Mouse (Mus musculus): Measurements from ENCODE around the gene Pex10. TPM values are rescaled to one million over a fixed set of nuclear protein-coding genes. Genes with fewer than 3 reads are reported as not detected.

The Pex10 gene
- polyA plus RNA-seq, 2 experiments = 1.7 to 6.8 TPM

DNA sequence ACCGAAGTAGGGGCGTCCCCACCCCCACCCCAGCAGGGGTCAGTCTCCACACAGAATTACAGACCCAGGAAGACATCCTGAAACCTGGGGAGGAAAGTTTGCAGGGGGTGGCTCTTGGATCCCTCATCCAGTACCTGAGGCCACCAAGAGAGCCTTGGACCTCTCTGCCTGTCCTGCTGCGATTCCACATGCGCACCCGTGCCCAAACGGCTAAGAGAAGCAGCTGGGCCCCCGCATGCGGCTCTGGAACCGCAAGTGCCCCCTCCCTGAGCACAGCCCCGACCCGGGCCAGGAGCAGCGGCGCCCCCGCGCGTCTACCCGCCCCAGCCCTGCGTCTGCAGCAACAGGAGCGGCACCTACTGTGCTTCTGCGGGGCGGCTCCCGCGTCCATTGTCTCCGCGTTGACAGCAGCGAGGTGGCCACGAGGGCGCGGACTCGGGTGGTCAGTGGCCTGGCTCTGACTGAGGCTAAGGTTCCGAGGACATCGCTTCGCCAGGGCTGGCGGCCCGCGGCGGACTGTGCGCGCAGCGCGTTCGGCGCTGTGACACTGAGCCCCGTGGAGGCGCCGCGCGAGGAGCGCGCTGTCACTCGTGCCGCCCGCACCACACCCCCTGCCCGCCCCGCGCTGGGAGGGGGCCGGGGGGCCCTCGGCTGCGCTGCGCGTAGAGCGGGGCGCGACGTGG is 24.1 kb upstream of the Pex10 start:
- ATAC-seq (ENCODE audit: insufficient read depth) = no peak
- TF ChIP-seq EP300 (IDR thresholded peaks at IDR 0.05; ENCODE audit: low read depth) = no peak
- no peak for TF ChIP-seq CTCF (IDR thresholded peaks at IDR 0.05; ENCODE audit: low read depth)
- Histone ChIP-seq H3K9me3 (ENCODE audit: control insufficient read depth, low read length) (no peaks in the 10 kb centered on the region), H3K4me2 (ENCODE audit: low read depth) (no peak overlapping the region), H3K27ac (no peak overlapping the region), H3K27me3 (ENCODE audit: control insufficient read depth, insufficient read depth, low read length) (peaks cover 24% of the 10 kb centered on the region), H3K4me3 (ENCODE audit: insufficient read depth in 1 of 2, low read depth in 2 of 2, low read length in 2 of 2) (no peak overlapping the region), H3K9ac (replicated peaks) (no peak overlapping the region), H3K4me1 (replicated peaks; ENCODE audit: control insufficient read depth in 2 of 2, insufficient read depth in 2 of 2, low read length in 1 of 2) (no peaks in the 10 kb centered on the region), H3K36me3 (replicated peaks; ENCODE audit: control insufficient read depth, insufficient read depth, low read depth) (no peaks in the 10 kb centered on the region)
- WGBS (ENCODE audit: insufficient replicate concordance) = 2% methylated on average over 64 of the region's 65 CpGs
- no peak for DNase-seq (ENCODE audit: low read depth in 3 of 3, low spot score in 3 of 3)

DNA sequence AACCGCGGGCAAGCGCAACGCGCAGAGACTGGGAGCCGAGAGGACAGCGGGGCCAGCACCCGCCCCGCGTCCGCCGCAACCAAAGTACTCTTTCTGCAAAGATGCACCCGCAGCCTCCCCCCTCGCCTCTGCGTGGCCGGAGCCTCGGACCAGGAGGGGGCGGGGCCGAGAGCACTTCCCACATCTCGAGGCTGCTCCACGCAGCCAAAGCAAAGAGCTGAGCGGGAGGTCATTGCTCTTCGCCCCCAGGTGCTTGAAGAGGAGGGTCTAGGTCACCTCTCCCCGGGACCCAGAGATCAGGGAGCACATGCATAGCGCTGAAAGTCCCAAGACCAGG is 23.6 kb upstream of the Pex10 start:
- no peak for ATAC-seq (ENCODE audit: insufficient read depth)
- no peak for TF ChIP-seq CTCF (IDR thresholded peaks at IDR 0.05; ENCODE audit: low read depth)
- no peak for TF ChIP-seq EP300 (IDR thresholded peaks at IDR 0.05; ENCODE audit: low read depth)
- Histone ChIP-seq H3K9ac (replicated peaks) (no peak overlapping the region), H3K27ac (no peak overlapping the region), H3K4me3 (ENCODE audit: insufficient read depth in 1 of 2, low read depth in 2 of 2, low read length in 2 of 2) (no peak overlapping the region), H3K4me1 (replicated peaks; ENCODE audit: control insufficient read depth in 2 of 2, insufficient read depth in 2 of 2, low read length in 1 of 2) (no peaks in the 10 kb centered on the region), H3K4me2 (ENCODE audit: low read depth) (no peak overlapping the region), H3K27me3 (ENCODE audit: control insufficient read depth, insufficient read depth, low read length) (peaks cover 24% of the 10 kb centered on the region), H3K36me3 (replicated peaks; ENCODE audit: control insufficient read depth, insufficient read depth, low read depth) (no peaks in the 10 kb centered on the region), H3K9me3 (ENCODE audit: control insufficient read depth, low read length) (no peaks in the 10 kb centered on the region)
- DNase-seq (ENCODE audit: low read depth in 3 of 3, low spot score in 3 of 3) = no peak
- WGBS (ENCODE audit: insufficient replicate concordance) = 2% methylated on average over 25 of the region's 25 CpGs

DNA sequence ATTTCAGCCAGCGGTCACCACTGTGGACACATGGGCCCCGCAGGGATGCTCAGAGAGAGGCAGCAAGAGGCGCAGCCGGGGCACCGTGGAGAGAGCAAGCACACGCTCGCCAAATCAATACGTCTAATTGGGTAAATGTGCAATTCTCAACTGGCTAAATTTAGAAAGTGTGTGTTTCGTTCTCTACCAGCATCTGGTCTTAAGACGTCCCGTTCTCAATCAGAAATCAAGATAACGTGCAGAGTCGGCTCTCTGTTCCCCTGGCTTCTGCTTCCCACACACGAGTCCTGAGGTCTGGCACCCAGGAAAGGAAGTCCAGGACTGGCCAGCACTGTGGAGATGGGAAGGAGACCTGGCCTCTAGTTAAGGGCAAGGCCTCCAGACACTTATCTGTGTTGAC is 20.2 kb upstream of the Pex10 start:
- Histone ChIP-seq H3K36me3 (replicated peaks; ENCODE audit: control insufficient read depth, insufficient read depth, low read depth) (no peaks in the 10 kb centered on the region), H3K4me3 (ENCODE audit: insufficient read depth in 1 of 2, low read depth in 2 of 2, low read length in 2 of 2) (no peak overlapping the region), H3K9ac (replicated peaks) (no peak overlapping the region), H3K27me3 (ENCODE audit: control insufficient read depth, insufficient read depth, low read length) (peaks cover 24% of the 10 kb centered on the region), H3K9me3 (ENCODE audit: control insufficient read depth, low read length) (no peaks in the 10 kb centered on the region), H3K4me2 (ENCODE audit: low read depth) (no peak overlapping the region), H3K27ac (no peak overlapping the region), H3K4me1 (replicated peaks; ENCODE audit: control insufficient read depth in 2 of 2, insufficient read depth in 2 of 2, low read length in 1 of 2) (no peaks in the 10 kb centered on the region)
- TF ChIP-seq CTCF (IDR thresholded peaks at IDR 0.05; ENCODE audit: low read depth) = no peak
- no peak for TF ChIP-seq EP300 (IDR thresholded peaks at IDR 0.05; ENCODE audit: low read depth)
- DNase-seq (ENCODE audit: low read depth in 3 of 3, low spot score in 3 of 3) (no peak), ATAC-seq (ENCODE audit: insufficient read depth) (no peak)
- 67% methylated on average over 14 of the region's 14 CpGs for WGBS (ENCODE audit: insufficient replicate concordance)

DNA sequence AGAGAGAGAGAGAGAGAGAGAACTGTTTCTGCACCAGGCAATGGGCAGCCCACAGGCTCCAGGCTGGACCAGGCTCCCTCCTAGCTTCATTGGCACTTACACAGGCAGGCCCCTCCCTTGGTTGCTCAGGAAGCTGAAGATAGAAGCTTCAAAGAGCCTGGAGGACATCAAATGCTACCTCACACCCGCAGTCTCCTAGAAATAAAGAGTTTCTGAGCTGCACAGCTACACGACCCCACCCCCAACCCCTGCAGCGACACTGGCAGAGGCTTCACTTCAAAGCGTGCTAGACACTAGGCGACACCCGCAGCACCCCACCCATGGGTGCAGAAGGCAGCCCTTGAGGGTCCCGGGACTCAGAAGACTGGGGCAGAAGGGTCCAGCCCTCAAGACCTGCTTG is 16.7 kb upstream of the Pex10 start:
- no peak overlapping the region for H3K9ac ChIP-seq (replicated peaks)
- H3K27me3 ChIP-seq (ENCODE audit: control insufficient read depth, insufficient read depth, low read length) = no peaks in the 10 kb centered on the region
- DNase-seq (ENCODE audit: low read depth in 3 of 3, low spot score in 3 of 3) = no peak
- WGBS (ENCODE audit: insufficient replicate concordance) = 54% methylated on average over 7 of the region's 7 CpGs
- no peaks in the 10 kb centered on the region for H3K36me3 ChIP-seq (replicated peaks; ENCODE audit: control insufficient read depth, insufficient read depth, low read depth)
- H3K4me1 ChIP-seq (replicated peaks; ENCODE audit: control insufficient read depth in 2 of 2, insufficient read depth in 2 of 2, low read length in 1 of 2) = no peaks in the 10 kb centered on the region
- no peaks in the 10 kb centered on the region for H3K9me3 ChIP-seq (ENCODE audit: control insufficient read depth, low read length)
- no peak overlapping the region for H3K4me3 ChIP-seq (ENCODE audit: insufficient read depth in 1 of 2, low read depth in 2 of 2, low read length in 2 of 2)
- no peak for TF ChIP-seq EP300 (IDR thresholded peaks at IDR 0.05; ENCODE audit: low read depth)
- TF ChIP-seq CTCF (IDR thresholded peaks at IDR 0.05; ENCODE audit: low read depth) = no peak
- ATAC-seq (ENCODE audit: insufficient read depth) = no peak
- H3K4me2 ChIP-seq (ENCODE audit: low read depth) = no peak overlapping the region
- no peak overlapping the region for H3K27ac ChIP-seq

DNA sequence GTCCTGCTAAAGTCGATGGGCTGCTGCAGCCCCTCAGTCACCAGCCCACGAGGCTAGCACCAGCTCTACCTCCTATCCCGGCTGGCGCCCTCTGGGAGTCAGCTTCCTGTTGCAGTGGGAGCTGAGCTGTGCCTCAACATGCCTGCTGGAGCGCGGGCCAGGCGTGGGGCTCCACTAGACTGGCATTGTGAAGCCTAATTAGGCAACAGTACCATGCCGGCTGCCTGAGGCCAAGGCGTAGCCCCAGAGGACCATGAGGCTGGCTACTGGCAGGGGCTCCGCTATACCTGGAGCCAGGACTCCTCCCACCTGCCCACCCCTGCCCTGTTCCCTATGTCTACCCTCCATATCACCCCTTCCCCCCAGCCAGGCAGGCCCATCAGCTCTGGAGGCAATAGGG is 10.1 kb upstream of the Pex10 start, which contains the start of gene Plch2:
Gene Plch2, minus strand, starts transcription at position 61 of the 400 bp plus-strand sequence.
- TF ChIP-seq EP300 (IDR thresholded peaks at IDR 0.05; ENCODE audit: low read depth) = no peak
- no peak for TF ChIP-seq CTCF (IDR thresholded peaks at IDR 0.05; ENCODE audit: low read depth)
- Histone ChIP-seq H3K9me3 (ENCODE audit: control insufficient read depth, low read length) (no peaks in the 10 kb centered on the region), H3K4me2 (ENCODE audit: low read depth) (no peak within 1 kb of the TSS), H3K9ac (replicated peaks) (no peak within 1 kb of the TSS), H3K27ac (no peak within 1 kb of the TSS), H3K36me3 (replicated peaks; ENCODE audit: control insufficient read depth, insufficient read depth, low read depth) (no peaks in the 10 kb centered on the region), H3K4me3 (ENCODE audit: insufficient read depth in 1 of 2, low read depth in 2 of 2, low read length in 2 of 2) (no peak within 1 kb of the TSS), H3K4me1 (replicated peaks; ENCODE audit: control insufficient read depth in 2 of 2, insufficient read depth in 2 of 2, low read length in 1 of 2) (no peaks in the 10 kb centered on the region), H3K27me3 (ENCODE audit: control insufficient read depth, insufficient read depth, low read length) (no peaks in the 10 kb centered on the region)
- DNase-seq (ENCODE audit: low read depth in 3 of 3, low spot score in 3 of 3) (no peak), ATAC-seq (ENCODE audit: insufficient read depth) (no peak)
- WGBS (ENCODE audit: insufficient replicate concordance) = 53% methylated on average over 10 of the region's 10 CpGs
